Mouse (Mus musculus): ENCODE results near the gene Fam171a2.

Fam171a2 gene

DNA sequence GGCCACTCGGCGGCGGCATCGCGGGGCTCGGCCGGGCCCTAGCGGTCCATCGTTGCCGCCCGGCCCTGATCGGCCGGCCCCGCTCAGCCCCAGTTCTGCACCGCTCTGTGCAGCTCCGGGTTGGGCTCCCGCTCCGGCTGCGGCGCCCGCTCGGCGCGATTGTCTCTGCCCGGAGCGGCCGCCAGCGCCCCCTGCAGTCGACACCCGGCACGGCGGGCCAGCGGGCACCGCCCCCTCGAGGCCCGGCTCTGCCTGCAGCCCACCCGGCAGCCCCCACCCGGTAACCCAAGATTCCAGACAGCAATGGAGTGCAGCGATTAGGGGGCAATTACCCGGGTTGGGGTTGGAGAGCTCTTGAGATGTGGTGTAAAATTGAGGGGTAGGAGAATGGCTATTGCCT, at the start of gene Fam171a2:
Gene Fam171a2, minus strand, starts transcription at position 186 of the 400 bp plus-strand sequence.
- WGBS, result under 1% methylated on average over 40 of the region's 40 CpGs

DNA sequence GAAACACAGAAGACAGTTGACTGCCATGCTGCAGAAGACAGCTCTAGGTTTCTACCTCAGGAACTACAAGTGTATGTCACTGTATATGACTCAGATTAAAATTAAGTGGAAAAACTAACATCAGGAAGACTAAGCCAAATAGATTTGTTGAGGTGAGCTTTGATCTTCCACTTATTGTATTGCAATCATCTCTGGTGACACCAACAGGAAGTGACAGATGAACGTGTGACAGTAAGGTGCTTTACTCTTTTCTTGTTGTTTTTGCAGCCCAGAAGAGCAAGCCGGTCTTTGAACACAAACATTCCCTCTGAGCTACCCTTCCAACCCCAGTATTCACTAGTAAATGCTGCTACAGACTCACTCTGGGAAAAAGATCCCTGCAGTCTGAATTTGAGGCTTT, 49.2 kb upstream of the Fam171a2 start:
- 65% methylated on average over 2 of the region's 2 CpGs for WGBS

DNA sequence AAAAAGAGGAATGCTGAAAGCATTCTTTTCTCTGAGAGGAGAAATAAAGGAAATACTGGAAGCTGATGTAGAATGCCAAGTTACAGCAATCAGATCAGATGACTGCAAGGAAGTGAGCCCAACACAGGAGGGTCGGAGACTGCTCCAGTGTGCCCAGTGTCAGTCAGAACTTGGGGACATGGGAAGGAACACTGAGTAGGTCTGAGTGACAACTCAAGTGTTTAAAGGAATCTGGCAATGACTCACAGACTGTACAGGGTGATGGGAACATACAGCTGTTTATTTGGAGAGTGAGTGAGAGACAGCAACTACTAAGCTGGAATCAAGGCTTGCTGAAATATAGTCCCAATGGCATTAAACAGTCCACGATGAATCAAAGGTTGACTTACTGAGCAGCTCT, 48.7 kb upstream of the Fam171a2 start:
- 79% methylated on average over 2 of the region's 2 CpGs for WGBS

DNA sequence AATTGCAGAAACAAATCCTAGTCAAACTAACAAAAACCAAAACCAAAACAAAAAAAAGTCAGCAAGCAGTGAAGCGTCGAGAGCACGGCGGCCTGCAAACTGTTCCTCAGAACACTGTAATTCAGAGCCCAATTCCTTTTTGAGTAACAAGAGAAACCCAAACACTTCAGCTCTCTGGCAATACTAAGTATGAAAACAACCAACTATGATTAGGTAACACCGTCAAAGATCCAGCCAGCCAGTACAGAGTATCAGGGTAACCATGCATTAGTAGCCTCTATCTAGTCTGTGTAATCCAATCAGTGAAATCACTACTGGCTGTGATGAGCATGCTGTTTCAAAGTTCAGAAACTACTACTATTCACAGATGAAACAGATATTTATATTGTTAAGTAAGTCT, 48.3 kb upstream of the Fam171a2 start:
- 76% methylated on average over 5 of the region's 5 CpGs for WGBS

GRCm38 (mm10) chr11:102495114-102495513, 47.6 kb upstream of the Fam171a2 start:
- 94% methylated on average over 6 of the region's 6 CpGs for WGBS

- WGBS, result 83% methylated on average over 7 of the region's 7 CpGs
These were observed 46.7 kb upstream of the Fam171a2 start for GRCm38 (mm10) chr11:102494063-102494650.

- 66% methylated on average over 2 of the region's 2 CpGs for WGBS
These were observed 45.8 kb upstream of the Fam171a2 start for GRCm38 (mm10) chr11:102493241-102493640.

DNA sequence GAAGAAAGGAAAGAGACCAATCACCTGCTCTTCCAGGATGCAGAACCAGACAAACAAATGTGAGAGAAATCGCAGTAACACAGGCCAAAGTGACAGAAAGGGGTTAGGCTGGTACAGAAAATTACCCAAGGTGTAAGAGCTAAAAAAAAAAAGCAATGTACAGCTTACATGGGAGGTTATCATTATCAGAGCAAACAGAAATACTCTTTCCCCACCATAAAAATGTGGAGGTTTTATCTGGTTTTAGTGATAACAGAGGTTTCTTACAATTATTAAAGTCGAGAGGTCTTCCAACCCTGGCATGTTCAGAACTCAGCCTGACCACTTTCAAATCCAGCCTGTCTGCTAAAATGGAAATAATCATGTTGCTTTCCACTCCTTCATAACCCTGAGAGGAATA, 40.4 kb upstream of the Fam171a2 start:
- WGBS, result 91% methylated on average over 2 of the region's 2 CpGs

GRCm38 (mm10) chr11:102486733-102487386, 39.4 kb upstream of the Fam171a2 start:
- 54% methylated on average over 11 of the region's 11 CpGs for WGBS

DNA sequence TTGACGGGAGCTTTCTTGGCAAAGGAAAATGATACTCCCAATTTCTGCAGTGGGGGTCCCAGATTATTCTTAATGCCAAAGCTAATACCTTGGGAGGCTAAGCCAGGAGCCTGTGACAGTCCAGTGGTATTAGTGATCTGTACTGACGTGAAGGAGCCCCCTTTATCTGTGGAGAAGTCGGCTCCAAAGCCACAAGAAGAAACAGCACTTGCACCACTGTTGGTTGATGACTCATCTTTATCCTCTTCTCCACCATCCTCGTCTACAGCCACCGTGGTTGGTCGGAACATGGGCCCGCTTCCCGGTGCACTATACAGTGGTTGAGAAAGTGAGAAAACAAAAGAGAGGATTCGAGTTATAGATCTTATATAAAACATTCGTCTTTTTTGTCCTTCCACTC, 34.3 kb upstream of the Fam171a2 start:
- 62% methylated on average over 10 of the region's 10 CpGs for WGBS

GRCm38 (mm10) chr11:102480897-102481296, 33.4 kb upstream of the Fam171a2 start:
- WGBS, result 78% methylated on average over 4 of the region's 4 CpGs

DNA sequence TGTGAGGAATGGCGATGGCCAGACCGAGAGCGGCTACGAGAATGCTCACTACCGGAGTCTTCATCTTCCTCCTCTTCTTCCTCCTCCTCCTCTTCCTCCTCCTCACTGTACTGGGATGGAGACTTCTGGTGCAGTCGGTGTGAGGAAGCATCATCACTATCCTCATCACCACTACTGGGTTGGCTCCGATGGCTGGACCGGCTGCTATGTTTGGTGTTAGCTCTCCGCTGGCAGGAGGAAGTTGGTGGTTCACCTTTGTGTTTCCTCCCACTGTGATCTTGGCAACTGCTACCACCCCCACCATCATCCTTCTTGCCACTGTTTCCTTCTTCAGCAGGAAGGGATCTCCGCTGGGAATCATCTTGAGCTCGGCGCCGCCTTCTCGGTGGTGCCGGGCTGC, 32.6 kb upstream of the Fam171a2 start:
- WGBS, result 83% methylated on average over 15 of the region's 15 CpGs

GRCm38 (mm10) chr11:102479581-102479980, 32.1 kb upstream of the Fam171a2 start:
- 97% methylated on average over 23 of the region's 23 CpGs for WGBS

- WGBS, result 89% methylated on average over 3 of the region's 3 CpGs
These were observed 31.2 kb upstream of the Fam171a2 start for GRCm38 (mm10) chr11:102478671-102479070.

- WGBS, result 89% methylated on average over 3 of the region's 3 CpGs
These were observed 27.5 kb upstream of the Fam171a2 start for GRCm38 (mm10) chr11:102475027-102475426.

GRCm38 (mm10) chr11:102469648-102470357, 22.3 kb upstream of the Fam171a2 start, which contains the start of gene Itga2b:
Gene Itga2b, minus strand, starts transcription at chr11:102470122.
- WGBS, result 71% methylated on average over 11 of the region's 11 CpGs

GRCm38 (mm10) chr11:102467041-102467631, 19.7 kb upstream of the Fam171a2 start:
- 1% methylated on average over 37 of the region's 37 CpGs for WGBS

- 25% methylated on average over 26 of the region's 26 CpGs for WGBS
These were observed 18.4 kb upstream of the Fam171a2 start for GRCm38 (mm10) chr11:102465713-102466436.

- 94% methylated on average over 6 of the region's 6 CpGs for WGBS
These were observed 17.4 kb upstream of the Fam171a2 start for GRCm38 (mm10) chr11:102464901-102465300.

DNA sequence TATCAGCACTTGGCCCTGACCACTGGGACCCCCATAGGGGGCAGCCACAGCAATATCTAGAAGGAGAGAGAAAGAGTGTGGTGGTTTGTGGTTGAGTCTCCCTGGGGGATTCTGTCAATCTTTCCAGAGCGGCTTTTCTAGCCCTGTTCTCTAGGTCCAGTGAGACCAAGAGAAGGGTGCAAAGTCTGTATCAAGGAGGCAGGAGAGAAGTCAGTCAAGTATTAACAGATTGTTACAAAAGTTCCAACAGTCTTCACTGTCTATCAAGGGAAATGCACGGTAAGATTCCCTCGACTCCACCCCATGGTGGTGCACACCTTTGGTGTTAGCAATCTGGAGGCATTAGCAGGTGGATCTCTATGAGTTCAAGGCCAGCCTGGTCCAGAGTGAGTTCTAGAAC, 14.3 kb upstream of the Fam171a2 start:
- 84% methylated on average over 3 of the region's 3 CpGs for WGBS

DNA sequence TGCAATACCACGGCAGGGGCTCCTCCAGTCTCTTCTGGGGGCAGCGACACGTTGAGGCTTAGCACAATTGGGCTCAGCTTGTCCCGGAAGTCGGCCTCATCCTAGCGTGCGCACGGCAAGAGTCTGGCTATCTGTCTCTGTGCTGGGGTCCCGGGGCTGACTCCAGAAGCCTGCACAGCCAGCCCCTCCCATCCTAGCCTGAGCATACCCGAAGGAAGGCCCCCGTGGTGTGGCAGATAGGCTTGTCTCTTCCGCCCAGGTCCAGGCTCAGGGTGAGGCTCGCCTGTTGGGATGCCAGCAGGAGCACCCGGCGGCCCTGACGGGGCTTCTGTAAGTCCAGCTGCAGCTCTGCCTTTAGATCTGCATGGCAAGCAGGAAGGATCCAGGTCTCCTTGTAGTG, 13.1 kb upstream of the Fam171a2 start:
- 71% methylated on average over 16 of the region's 16 CpGs for WGBS

Measured in cerebral cortex, adult 2 months (tissue).